Mouse (Mus musculus) heart, postnatal 0 days (tissue): ENCODE data around the gene Psap.

ENCODE experiments used
- CTCF ChIP-seq: IDR thresholded peaks from 2 replicates; pipeline ENCODE4 v1.5.1; 2016; ENCODE audit warnings: antibody characterized with exemption, control low read depth, low read depth
- EP300 ChIP-seq: IDR thresholded peaks from 2 replicates; pipeline ENCODE4 v1.6.1; 2016; ENCODE audit warnings: antibody characterized with exemption, low read depth

DNA sequence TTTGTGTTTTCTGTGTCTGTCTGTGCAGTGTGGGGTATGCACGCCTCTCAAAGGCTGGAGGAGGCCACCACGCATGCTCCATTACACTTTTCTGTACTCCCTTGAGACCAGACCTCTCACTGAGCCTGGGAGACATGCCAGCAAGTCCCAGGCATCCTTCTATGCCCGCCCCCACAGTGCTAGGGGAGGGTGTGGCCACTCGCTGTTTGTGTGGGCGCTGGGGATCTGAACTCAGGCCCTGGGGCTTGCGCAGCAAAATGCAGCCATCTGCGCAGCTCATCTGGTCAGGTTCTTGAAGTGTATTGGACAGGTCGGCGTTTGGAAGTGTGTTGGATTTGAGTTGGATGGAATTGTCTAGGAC lies 2.5 kb downstream of the Psap start:
- TF ChIP-seq CTCF: no peak
- TF ChIP-seq EP300: no peak
